Mouse (Mus musculus) hindbrain, embryonic 11.5 days (tissue): Measurements from ENCODE around the gene Sgip1. TPM values are rescaled to one million over a fixed set of nuclear protein-coding genes. Genes with fewer than 3 reads are reported as not detected.

Source experiments
- ATAC-seq: fragments of 200-750 bp; cut with Nextera tagmentation; 2 replicates; pipeline ENCODE4 v1.8.0; 2017; ENCODE audit warnings: mild to moderate bottlenecking, moderate TSS enrichment, moderate library complexity; ENCODE audit not compliant: low FRiP score
- DNase-seq: peaks from one replicate; pipeline ENCODE4 v3.0.0-alpha.2; 2015; ENCODE audit warnings: low spot score
- H3K27ac ChIP-seq: fragments of 300-500 bp; sonication (generic); 2 replicates; pipeline ENCODE4 v1.5.1; 2014; ENCODE audit warnings: mild to moderate bottlenecking, low read depth, low read length
- H3K27me3 ChIP-seq: fragments of 300-500 bp; sonication (generic); 2 replicates; pipeline ENCODE4 v1.6.1; 2014; ENCODE audit warnings: mild to moderate bottlenecking, low read length, moderate library complexity, mixed read lengths; ENCODE audit not compliant: control insufficient read depth, insufficient read depth
- H3K36me3 ChIP-seq: fragments of 300-500 bp; sonication (generic); 2 replicates; pipeline ENCODE4 v1.6.1; 2014; ENCODE audit warnings: mild to moderate bottlenecking, low read length, moderate library complexity, mixed read lengths; ENCODE audit not compliant: control insufficient read depth, insufficient read depth
- H3K4me1 ChIP-seq: fragments of 300-500 bp; sonication (generic); replicated peaks from 2 replicates; pipeline ENCODE4 v1.6.1; 2014; ENCODE audit warnings: low read length, mixed read lengths; ENCODE audit not compliant: control insufficient read depth, insufficient read depth
- H3K4me2 ChIP-seq: fragments of 300-500 bp; sonication (generic); replicated peaks from 2 replicates; pipeline ENCODE4 v1.6.1; 2014; ENCODE audit warnings: mild to moderate bottlenecking, low read depth, low read length
- H3K4me3 ChIP-seq: fragments of 300-500 bp; sonication (generic); 2 replicates; pipeline ENCODE4 v1.5.1; 2014; ENCODE audit warnings: low read depth, low read length
- H3K9ac ChIP-seq: fragments of 300-500 bp; sonication (generic); 2 replicates; pipeline ENCODE4 v1.6.1; 2014; ENCODE audit warnings: low read depth, low read length
- H3K9me3 ChIP-seq: fragments of 300-500 bp; sonication (generic); 2 replicates; pipeline ENCODE4 v1.6.1; 2016; ENCODE audit warnings: low read length; ENCODE audit not compliant: control insufficient read depth
- WGBS: fragments of 180-500 bp; shearing (Covaris S2); extraction: QIAGEN DNeasy Blood & Tissue Kit; methylation state at CpG from one replicate; pipeline ENCODE4 v1.1.7; 2014; 5-methylcytosine and 5-hydroxymethylcytosine counted together
- polyA plus RNA-seq: library from polyadenylated mRNA; unstranded; fragments of >200 nt; fragmentation: Nextera tagmentation; extraction: Ambion mirVana; gene quantifications from 2 replicates; pipeline ENCODE4 v1.2.1, GENCODE M21; 2014

Gene Sgip1
- polyA plus RNA-seq, 1 experiment from 2014 or later, result 22.9 TPM

GRCm38 (mm10) chr4:102959409-102959808, 218.3 kb downstream of the Sgip1 start:
- no peaks in the 10 kb centered on the region for H3K36me3 ChIP-seq
- no peaks in the 10 kb centered on the region for H3K4me1 ChIP-seq
- H3K27ac ChIP-seq, result no peak overlapping the region
- no peaks in the 10 kb centered on the region for H3K9me3 ChIP-seq
- DNase-seq (no peak), ATAC-seq (no peak)
- no peak overlapping the region for H3K9ac ChIP-seq
- no peaks in the 10 kb centered on the region for H3K27me3 ChIP-seq
- WGBS, result 84% methylated on average over 5 of the region's 5 CpGs
- no peak overlapping the region for H3K4me2 ChIP-seq
- H3K4me3 ChIP-seq, result no peak overlapping the region

DNA sequence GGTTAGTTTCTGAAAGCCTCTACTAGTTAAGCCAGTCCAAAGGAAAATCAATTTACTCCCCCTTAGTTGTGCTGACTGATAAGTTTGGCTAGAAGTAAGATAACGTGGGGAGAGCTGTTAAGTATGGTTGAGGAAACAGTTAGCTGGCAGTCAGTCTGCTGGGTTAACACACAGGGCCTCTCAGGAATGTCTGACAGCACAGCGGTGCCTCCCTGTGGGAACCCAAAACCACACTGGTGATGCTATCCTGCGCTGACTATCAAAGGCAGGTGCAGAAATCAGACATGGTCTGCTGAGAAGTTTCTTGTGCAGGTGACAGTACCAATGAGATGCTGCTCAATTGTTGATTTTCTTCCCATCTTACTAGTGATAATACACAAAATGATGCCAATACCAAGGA, 223.1 kb downstream of the Sgip1 start:
- Histone ChIP-seq H3K9me3 (no peaks in the 10 kb centered on the region), H3K27me3 (no peaks in the 10 kb centered on the region), H3K4me1 (no peaks in the 10 kb centered on the region), H3K4me3 (no peak overlapping the region), H3K9ac (no peak overlapping the region), H3K36me3 (no peaks in the 10 kb centered on the region), H3K27ac (no peak overlapping the region), H3K4me2 (no peak overlapping the region)
- 63% methylated on average over 3 of the region's 3 CpGs for WGBS
- no peak for DNase-seq
- no peak for ATAC-seq

DNA sequence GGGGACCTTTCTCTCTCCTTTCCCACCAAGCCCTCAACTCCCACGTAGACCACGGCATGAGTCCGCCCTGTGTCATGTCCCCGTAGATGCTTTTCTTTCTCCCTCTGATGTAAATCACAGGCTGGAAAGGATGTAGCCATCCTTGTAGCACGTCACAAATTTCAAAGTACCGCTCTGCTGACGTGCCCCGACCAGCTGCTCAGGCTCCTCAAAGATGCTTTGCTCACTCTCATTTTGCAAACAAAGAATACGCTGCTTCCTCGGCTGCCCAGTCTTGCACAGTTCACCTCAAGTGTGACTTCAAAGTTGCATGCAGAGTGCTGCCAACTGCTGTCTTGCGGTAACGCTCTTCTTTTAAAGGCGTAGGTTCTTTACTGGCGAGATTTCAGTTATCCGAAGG, 226.7 kb downstream of the Sgip1 start:
- ATAC-seq, result no peak
- H3K36me3 ChIP-seq, result no peaks in the 10 kb centered on the region
- WGBS, result 89% methylated on average over 15 of the region's 15 CpGs

DNA sequence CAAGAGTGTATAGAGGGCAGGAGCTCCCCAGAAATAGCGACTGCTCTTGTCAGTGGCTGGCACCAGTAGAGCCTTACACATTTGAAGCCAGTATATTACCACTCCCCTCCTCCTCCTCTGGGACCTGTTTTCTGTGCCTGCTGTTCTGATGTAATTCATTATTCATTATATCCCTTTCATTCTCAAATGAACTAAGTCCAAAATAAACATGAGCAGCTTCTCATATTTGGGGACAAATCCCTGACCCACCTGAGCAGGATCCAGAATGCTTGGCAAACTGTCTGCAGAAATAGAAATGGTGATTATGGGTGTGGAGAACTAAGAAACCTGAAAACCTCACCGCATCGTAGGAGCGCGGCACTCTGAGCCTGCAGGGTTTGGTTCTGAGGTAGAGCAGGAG, 228.5 kb downstream of the Sgip1 start:
- no peaks in the 10 kb centered on the region for H3K36me3 ChIP-seq
- no peak overlapping the region for H3K4me3 ChIP-seq
- H3K27me3 ChIP-seq, result no peaks in the 10 kb centered on the region
- no peak for ATAC-seq
- H3K27ac ChIP-seq, result no peak overlapping the region
- 91% methylated on average over 5 of the region's 5 CpGs for WGBS
- no peak overlapping the region for H3K4me2 ChIP-seq
- no peak overlapping the region for H3K9ac ChIP-seq
- no peak for DNase-seq
- H3K9me3 ChIP-seq, result no peaks in the 10 kb centered on the region
- no peaks in the 10 kb centered on the region for H3K4me1 ChIP-seq

More for the DNA sequence above, 226.7 kb downstream of the Sgip1 start:
- Histone ChIP-seq H3K9me3 (no peaks in the 10 kb centered on the region), H3K4me2 (no peak overlapping the region), H3K27me3 (no peaks in the 10 kb centered on the region), H3K4me1 (no peaks in the 10 kb centered on the region), H3K9ac (no peak overlapping the region), H3K4me3 (no peak overlapping the region), H3K27ac (no peak overlapping the region)
- DNase-seq, result no peak

DNA sequence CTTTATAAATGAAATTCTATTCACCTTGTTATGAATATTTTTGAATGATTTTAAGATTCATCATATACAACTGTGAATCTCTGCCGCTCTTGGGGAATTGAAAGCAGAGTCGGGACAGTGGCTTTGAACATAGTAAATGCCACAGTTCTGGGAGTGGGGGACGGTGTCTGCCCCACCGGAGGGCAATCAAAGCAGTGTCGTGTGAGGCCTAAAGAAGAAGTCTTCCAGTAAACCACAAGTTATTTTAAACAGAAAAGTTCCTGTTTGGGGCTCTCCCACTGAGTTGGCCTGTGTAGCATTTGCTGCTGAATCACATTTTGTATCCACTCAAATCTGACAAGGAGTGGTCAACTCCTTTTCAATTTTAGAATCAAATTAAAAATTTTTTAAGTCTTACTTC, 230.1 kb downstream of the Sgip1 start:
- no peak for DNase-seq
- Histone ChIP-seq H3K4me3 (no peak overlapping the region), H3K4me2 (no peak overlapping the region), H3K9me3 (no peaks in the 10 kb centered on the region), H3K27me3 (no peaks in the 10 kb centered on the region), H3K36me3 (no peaks in the 10 kb centered on the region), H3K27ac (no peak overlapping the region), H3K4me1 (no peaks in the 10 kb centered on the region), H3K9ac (no peak overlapping the region)
- 81% methylated on average over 5 of the region's 5 CpGs for WGBS
- no peak for ATAC-seq

DNA sequence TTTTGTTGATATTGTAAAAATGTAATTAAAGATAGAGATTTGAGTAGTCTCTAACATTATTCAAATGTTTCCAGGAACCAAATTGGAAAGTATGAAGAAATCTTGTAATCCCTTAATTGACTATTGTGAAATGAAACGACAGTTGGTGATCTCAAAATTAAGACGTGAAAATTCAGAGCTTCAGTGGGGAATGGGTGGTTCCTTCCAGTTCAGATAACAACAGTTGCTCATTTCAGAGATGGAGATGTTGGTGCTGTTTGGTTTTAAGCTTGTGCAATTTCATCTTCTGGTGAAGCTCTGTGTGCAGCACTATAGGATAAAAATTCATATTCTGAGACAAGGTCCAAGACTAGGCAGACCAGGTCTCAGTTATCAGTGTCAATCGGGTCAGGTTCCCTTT, 231.0 kb downstream of the Sgip1 start:
- Histone ChIP-seq H3K4me3 (no peak overlapping the region), H3K27ac (no peak overlapping the region), H3K9ac (no peak overlapping the region), H3K36me3 (no peaks in the 10 kb centered on the region), H3K4me1 (peaks cover 4% of the 10 kb centered on the region; the same call in 1 of the 2 replicates), H3K9me3 (no peaks in the 10 kb centered on the region), H3K4me2 (no peak overlapping the region), H3K27me3 (no peaks in the 10 kb centered on the region)
- ATAC-seq (no peak), DNase-seq (no peak)
- 83% methylated on average over 3 of the region's 3 CpGs for WGBS

GRCm38 (mm10) chr4:102974172-102974571, 233.1 kb downstream of the Sgip1 start:
- Histone ChIP-seq H3K27me3 (peaks cover 3% of the 10 kb centered on the region; the same call in 1 of the 2 replicates), H3K4me2 (no peak overlapping the region), H3K27ac (no peak overlapping the region), H3K36me3 (no peaks in the 10 kb centered on the region), H3K9ac (no peak overlapping the region), H3K4me3 (no peak overlapping the region), H3K4me1 (peaks cover 7% of the 10 kb centered on the region; the same call in 1 of the 2 replicates), H3K9me3 (no peaks in the 10 kb centered on the region)
- ATAC-seq (no peak), DNase-seq (no peak)
- 62% methylated on average over 5 of the region's 5 CpGs for WGBS

- ATAC-seq, result no peak
- Histone ChIP-seq H3K27ac (no peak overlapping the region), H3K4me3 (no peak overlapping the region), H3K36me3 (no peaks in the 10 kb centered on the region), H3K4me2 (no peak overlapping the region), H3K4me1 (peaks cover 7% of the 10 kb centered on the region; the same call in 1 of the 2 replicates), H3K9me3 (no peaks in the 10 kb centered on the region), H3K27me3 (peaks cover 6% of the 10 kb centered on the region; the same call in 1 of the 2 replicates), H3K9ac (no peak overlapping the region)
- peak; percentile 16 for DNase-seq
- 20% methylated on average over 12 of the region's 12 CpGs for WGBS
Observed at GRCm38 (mm10) chr4:102976290-102977275, 235.5 kb downstream of the Sgip1 start.
